Mouse (Mus musculus) stomach, postnatal 0 days (tissue): ENCODE measurements around the gene Mroh2a.

Experiments used
- CTCF ChIP-seq: IDR thresholded peaks from 2 replicates; pipeline ENCODE4 v1.5.1; 2016; ENCODE audit warnings: antibody characterized with exemption, low read depth, mild to moderate bottlenecking, moderate library complexity
- EP300 ChIP-seq: optimal IDR thresholded peaks from 2 replicates; pipeline ENCODE3; 2016; ENCODE audit warnings: antibody characterized with exemption

GRCm38 (mm10) chr1:88279111-88280005 is 52.6 kb downstream of the Mroh2a start:
- TF ChIP-seq CTCF (no peak), EP300 (no peak)
